Mouse (Mus musculus): ENCODE measurements at regions not wholly inside any gene's neighbourhood (a gene's known extent, or its start where the extent isn't known, plus 50 kb on each side); places are given as distances from the start of the nearest gene placed in this dataset.

Small RNAs in the stretch of these regions (microRNA-seq; reads per million reads assigned to microRNA genes)
- 47.0 reads per million, percentile 41 among the genes with 10 or more reads in this experiment for gene Mir138-1

Measured in lung, embryonic 16.5 days (tissue).